Mouse (Mus musculus) left cerebral cortex, adult 9 months (tissue): ENCODE results near the gene 9930111J21Rik2.
"Not testable (repeated sequence)": the region's sequence is repeated elsewhere in the genome, so short reads cannot be mapped to it uniquely, and the experiment has no call there.

Experiments
- DNase-seq, 2 experiments: peaks; one replicate each; pipeline ENCODE4 v3.0.0; 2022; ENCODE audit warnings: low spot score in 2 of 2

9930111J21Rik2 gene

DNA sequence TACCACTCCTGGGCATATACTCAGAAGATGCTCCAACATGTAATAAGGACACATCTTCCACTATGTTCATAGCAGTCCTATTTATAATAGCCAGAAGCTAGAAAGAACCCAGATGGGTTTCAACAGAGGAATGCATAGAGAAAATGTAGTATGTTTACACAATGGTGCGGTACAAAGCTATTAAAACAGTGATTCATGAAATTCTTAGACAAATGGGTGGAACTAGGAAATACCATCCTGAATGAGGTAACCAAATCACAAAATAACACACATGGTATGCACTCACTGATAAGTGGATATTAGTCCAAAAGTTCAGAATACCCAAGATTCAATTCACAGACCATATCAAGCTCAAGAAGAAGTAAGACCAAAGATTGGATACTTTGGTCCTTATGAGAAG, 76.4 kb downstream of the 9930111J21Rik2 start:
- not testable (repeated sequence) for DNase-seq
